Mouse (Mus musculus) CH12.LX (cell line): ENCODE measurements around the gene Akr1b10. TPM values are rescaled to one million over a fixed set of nuclear protein-coding genes. Genes with fewer than 3 reads are reported as not detected.

Source experiments
- DNase-seq: peaks from one replicate; pipeline ENCODE4 v3.0.0-alpha.2; 2013; ENCODE audit errors: extremely low read depth
- H3K27ac ChIP-seq: 2 replicates; pipeline ENCODE4 v1.5.1; 2012; ENCODE audit warnings: low read depth, mild to moderate bottlenecking, control low read depth, moderate library complexity; ENCODE audit not compliant: insufficient read depth
- H3K27me3 ChIP-seq: replicated peaks from 2 replicates; pipeline ENCODE3; 2012; ENCODE audit warnings: inconsistent platforms
- H3K36me3 ChIP-seq, 2 experiments: replicated peaks in 1 of 2; 2 replicates each; pipeline versions ENCODE3 to v1.6.1; 2012; ENCODE audit warnings: inconsistent platforms in 1 of 2, low read length in 1 of 2, mild to moderate bottlenecking in 1 of 2, mixed read lengths in 1 of 2, moderate library complexity in 1 of 2; ENCODE audit not compliant: control insufficient read depth in 1 of 2, insufficient read depth in 1 of 2
- H3K4me1 ChIP-seq, 2 experiments: 2 replicates each; pipeline ENCODE4 v1.6.1; 2012; ENCODE audit warnings: inconsistent platforms in 1 of 2, moderate library complexity in 1 of 2; ENCODE audit not compliant: insufficient read depth in 2 of 2, control insufficient read depth in 1 of 2
- H3K4me2 ChIP-seq: 2 replicates; pipeline ENCODE4 v1.6.1; 2012; ENCODE audit warnings: low read depth, mild to moderate bottlenecking, control low read depth; ENCODE audit not compliant: poor library complexity, insufficient read depth, severe bottlenecking
- H3K4me3 ChIP-seq, 3 experiments: fragments of 150-350 bp in 1 of 3; sonication (generic) in 1 of 3; replicated peaks in 1 of 3; 2 replicates each; pipeline versions ENCODE3 to v1.5.1; 2011 to 2012; ENCODE audit warnings: low read depth in 2 of 3, low read length in 2 of 3, mild to moderate bottlenecking in 2 of 3, moderate library complexity in 2 of 3, control low read depth in 1 of 3, improper control_type of control experiment in 1 of 3, inconsistent platforms in 1 of 3, mixed read lengths in 1 of 3; ENCODE audit not compliant: poor library complexity in 1 of 3
- H3K79me2 ChIP-seq: replicated peaks from 2 replicates; pipeline ENCODE4 v1.6.1; 2012; ENCODE audit warnings: mild to moderate bottlenecking, moderate library complexity; ENCODE audit not compliant: control insufficient read depth, poor library complexity, insufficient read depth, severe bottlenecking; ENCODE audit errors: extremely low read depth
- H3K9ac ChIP-seq: 2 replicates; pipeline ENCODE4 v1.6.1; 2012; ENCODE audit warnings: low read depth, mild to moderate bottlenecking, control low read depth, moderate library complexity; ENCODE audit not compliant: insufficient read depth
- H3K9me3 ChIP-seq: replicated peaks from 2 replicates; pipeline ENCODE3; 2012; ENCODE audit warnings: low read length, inconsistent platforms, mixed read lengths
- CHD1 ChIP-seq: IDR thresholded peaks from 2 replicates; pipeline ENCODE4 v1.6.1; 2012; ENCODE audit warnings: low read depth, low read length, improper control_type of control experiment, inconsistent platforms
- CTCF ChIP-seq, 2 experiments: IDR thresholded peaks in 1 of 2; conservative IDR thresholded peaks in 1 of 2; 2 replicates each; pipeline ENCODE4 v1.5.1; 2011 to 2012; ENCODE audit warnings: low read depth in 2 of 2, low read length in 2 of 2, improper control_type of control experiment in 1 of 2, inconsistent platforms in 1 of 2, mild to moderate bottlenecking in 1 of 2, moderate library complexity in 1 of 2
- E2F4 ChIP-seq: IDR thresholded peaks from 2 replicates; pipeline ENCODE4 v1.6.1; 2011; ENCODE audit warnings: low read depth, low read length, improper control_type of control experiment; ENCODE audit not compliant: insufficient replicate concordance
- ETS1 ChIP-seq: conservative IDR thresholded peaks from 2 replicates; pipeline ENCODE4 v1.6.1; 2012; ENCODE audit warnings: low read depth, mild to moderate bottlenecking, inconsistent platforms, low read length, improper control_type of control experiment, moderate library complexity
- GABPA ChIP-seq: IDR thresholded peaks from 2 replicates; pipeline ENCODE4 v1.6.1; 2012; ENCODE audit warnings: low read depth, low read length, improper control_type of control experiment, inconsistent platforms; ENCODE audit not compliant: insufficient replicate concordance
- HCFC1 ChIP-seq: IDR thresholded peaks from 2 replicates; pipeline ENCODE4 v1.6.1; 2012; ENCODE audit warnings: low read depth, mild to moderate bottlenecking, inconsistent platforms, low read length, improper control_type of control experiment
- MAX ChIP-seq: IDR thresholded peaks from 2 replicates; pipeline ENCODE4 v1.6.1; 2011; ENCODE audit warnings: low read length, improper control_type of control experiment
- MAZ ChIP-seq: IDR thresholded peaks from 2 replicates; pipeline ENCODE4 v1.6.1; 2012; ENCODE audit warnings: low read depth, mild to moderate bottlenecking, inconsistent platforms, low read length, improper control_type of control experiment, moderate library complexity
- MYC ChIP-seq: IDR thresholded peaks from 2 replicates; pipeline ENCODE4 v1.6.1; 2011; ENCODE audit warnings: low read depth, mild to moderate bottlenecking, improper control_type of control experiment, low read length
- NRF1 ChIP-seq: IDR thresholded peaks from 2 replicates; pipeline ENCODE4 v1.6.1; 2014; ENCODE audit warnings: low read depth, mild to moderate bottlenecking, inconsistent platforms, low read length, improper control_type of control experiment, moderate library complexity
- POLR2A ChIP-seq: IDR thresholded peaks from 2 replicates; pipeline ENCODE4 v1.6.1; 2011; ENCODE audit warnings: low read depth, mild to moderate bottlenecking, improper control_type of control experiment, low read length
- dilution Hi-C: fragments of 300-500 bp; cut with MboI; formaldehyde crosslinking; loops from 2 replicates; pipeline ENCODE4 v1.14.3; 2020; ENCODE audit warnings: low sequenced_read_pairs; ENCODE audit not compliant: extremely low pct_unique_long_range_greater_than_20kb, extremely low pct_ligation_motif_present
- in situ Hi-C: fragments of 300-500 bp; cut with MboI; formaldehyde crosslinking; loops from 3 replicates; pipeline ENCODE4 v1.14.3; 2019; ENCODE audit warnings: low sequenced_read_pairs, low pct_ligation_motif_present, low pct_unique_long_range_greater_than_20kb, mixed read lengths
- polyA plus RNA-seq: library from polyadenylated mRNA; unstranded; fragments of >175 nt; gene quantifications from 2 replicates; pipeline ENCODE4 v1.2.1, GENCODE M21; 2012; ENCODE audit warnings: low read depth; ENCODE audit not compliant: insufficient read length
- total RNA-seq, 2 experiments: library from RNA; depleted of rRNA; stranded (reverse); fragments of 300-350 nt in 1 of 2; fragments of >200 nt in 1 of 2; gene quantifications; 2 replicates each; pipeline ENCODE4 v1.2.3; 2012 to 2014

The Akr1b10 gene
- total and polyA plus RNA-seq, 3 experiments = 20.3 to 34.7 (median 29.6) TPM

- peaks cover 0 to 12% of the 10 kb centered on the region in 2 experiments; a peak in 1 of 4 replicates for H3K4me1 ChIP-seq
- H3K36me3 ChIP-seq = no peaks in the 10 kb centered on the region
- in situ Hi-C loops = loop anchor here (10.0 kb wide), 1 partner anchor 101 kb away; no protein-coding TSS in a partner anchor
- dilution Hi-C loops = no loop called here
- no peak within 1 kb of the TSS for H3K4me2 ChIP-seq
- no peak for DNase-seq
- no peaks in the 10 kb centered on the region for H3K27me3 ChIP-seq
- no peak within 1 kb of the TSS for H3K27ac ChIP-seq
- no peak for TF ChIP-seq POLR2A
- TF ChIP-seq MYC = no peak
- TF ChIP-seq ETS1 = no peak
- TF ChIP-seq HCFC1 = no peak
- TF ChIP-seq MAZ = no peak
- no peak for TF ChIP-seq NRF1
- no peak for TF ChIP-seq CHD1
- TF ChIP-seq GABPA = no peak
- no peak for TF ChIP-seq E2F4
- H3K9me3 ChIP-seq = no peaks in the 10 kb centered on the region
- H3K79me2 ChIP-seq = no peaks in the 10 kb centered on the region
- no peak within 1 kb of the TSS for H3K9ac ChIP-seq
- H3K4me3 ChIP-seq = no peak within 1 kb of the TSS
Observed at GRCm38 (mm10) chr6:34353658-34354353, 30.2 kb upstream of the Akr1b10 start, which contains the start of gene Akr1b8. Akr1b8 (plus strand) TSS chr6:34354119.

- TF ChIP-seq HCFC1 (no peak), MYC (no peak), CTCF (conservative IDR thresholded peaks at IDR 0.05 in 1 of 2, IDR thresholded peaks at IDR 0.05 in 1 of 2; ENCODE audit: low read depth in 2 of 2, low read length in 2 of 2) (no peak), POLR2A (no peak), MAX (no peak)
- H3K27ac ChIP-seq = no peak overlapping the region
- H3K9me3 ChIP-seq = no peaks in the 10 kb centered on the region
- H3K4me2 ChIP-seq = no peak overlapping the region
- no peaks in the 10 kb centered on the region for H3K27me3 ChIP-seq
- no peak for DNase-seq
- H3K4me1 ChIP-seq = peaks cover 0 to 12% of the 10 kb centered on the region in 2 experiments; a peak in 1 of 4 replicates
- dilution Hi-C loops = no loop called here
- no peaks in the 10 kb centered on the region for H3K79me2 ChIP-seq
- no peak overlapping the region for H3K4me3 ChIP-seq
- H3K36me3 ChIP-seq = no peaks in the 10 kb centered on the region
- no peak overlapping the region for H3K9ac ChIP-seq
- in situ Hi-C loops = loop anchor here (10.0 kb wide), 1 partner anchor 100 kb away; no protein-coding TSS in a partner anchor
Observed at GRCm38 (mm10) chr6:34354354-34355348, 29.4 kb upstream of the Akr1b10 start.
